Comparison of ENCODE assay signal across 8 mouse cellular contexts in genomic region chr7:4547221-4547641, GRCm38 (mm10). TPM values are rescaled to one million over a fixed set of nuclear protein-coding genes. Genes with fewer than 3 reads are reported as not detected.
DNase-seq lines count a peak whose midpoint lies in the region; ATAC-seq lines count a peak whose summit lies in the region.

TSS of gene Syt5 (minus strand) at chr7:4547541.

- H3K27me3 ChIP-seq in kidney, embryonic 15.5 days = peaks cover 9% of the 10 kb centered on the region
- no peaks in the 10 kb centered on the region for H3K27me3 ChIP-seq in midbrain, embryonic 12.5 days

- ATAC-seq in kidney, embryonic 15.5 days (replicated peaks; ENCODE audit: low FRiP score) = peak; percentile 65
- ATAC-seq in midbrain, embryonic 12.5 days (ENCODE audit: low FRiP score, low read depth) = peak; percentile 60

- H3K4me1 ChIP-seq in kidney, embryonic 15.5 days = peaks cover 16% of the 10 kb centered on the region
- H3K4me1 ChIP-seq in midbrain, embryonic 12.5 days = peaks cover 21% of the 10 kb centered on the region

- peak within 1 kb of the TSS; percentile 33 for H3K9ac ChIP-seq in kidney, embryonic 15.5 days
- peak within 1 kb of the TSS; percentile 60 for H3K9ac ChIP-seq in midbrain, embryonic 12.5 days (replicated peaks)

- WGBS in kidney, embryonic 15.5 days = 6% methylated on average over 33 of the region's 33 CpGs
- 6% methylated on average over 33 of the region's 33 CpGs for WGBS in midbrain, embryonic 12.5 days

- DNase-seq in kidney, postnatal 14 days = no peak
- peak; percentile 36 for DNase-seq in cerebellum, adult 11 months
- peak; percentile 16 for DNase-seq in forelimb bud, embryonic 11.5 days (ENCODE audit: low read depth, low spot score)
- DNase-seq in layer of hippocampus, postnatal 36 days = peak; percentile 63 to 65
- no peak for DNase-seq in urinary bladder, postnatal 10 days (ENCODE audit: low spot score)
- DNase-seq in gastrocnemius, postnatal 36 days = no peak

- intact Hi-C loops in gastrocnemius, postnatal 36 days (cut with DNase I) = no loop called here

- no peaks in the 10 kb centered on the region for H3K36me3 ChIP-seq in kidney, embryonic 15.5 days
- H3K36me3 ChIP-seq in midbrain, embryonic 12.5 days = no peaks in the 10 kb centered on the region

- no peak within 1 kb of the TSS for H3K27ac ChIP-seq in kidney, embryonic 15.5 days
- peak within 1 kb of the TSS; percentile 78 for H3K27ac ChIP-seq in midbrain, embryonic 12.5 days (replicated peaks)

- peak within 1 kb of the TSS; percentile 40 for H3K4me3 ChIP-seq in kidney, embryonic 15.5 days (replicated peaks)
- peak within 1 kb of the TSS; percentile 50 for H3K4me3 ChIP-seq in midbrain, embryonic 12.5 days

- peak within 1 kb of the TSS; percentile 75 for H3K4me2 ChIP-seq in kidney, embryonic 15.5 days
- H3K4me2 ChIP-seq in midbrain, embryonic 12.5 days (replicated peaks) = peak within 1 kb of the TSS; percentile 66

- no peaks in the 10 kb centered on the region for H3K9me3 ChIP-seq in kidney, embryonic 15.5 days (replicated peaks)
- H3K9me3 ChIP-seq in midbrain, embryonic 12.5 days = no peaks in the 10 kb centered on the region

RNA-seq across cellular contexts. Expression of gene Syt5, which starts in this region (rescaled TPM):
- 6.5 and 7.5 TPM in 2 replicates for polyA plus RNA-seq in kidney, embryonic 15.5 days (2015; fragmentation: Nextera tagmentation; extraction: Ambion mirVana)
- total RNA-seq in layer of hippocampus, postnatal 36 days (2021) = 100 to 1,000 TPM; 203 to 220 TPM
- polyA plus RNA-seq in midbrain, embryonic 12.5 days (2016; fragmentation: Nextera tagmentation; extraction: Ambion mirVana) = 30.9 and 33.8 TPM in 2 replicates
- not detected for total RNA-seq in gastrocnemius, postnatal 36 days (2021)

Comparison
In these comparisons a context has a peak if more than half of its experiments do, and no peak if none do; other contexts are left out.
1. RNA of gene Syt5 (total RNA-seq): 203 to 220 TPM in layer of hippocampus, postnatal 36 days; not detected in gastrocnemius, postnatal 36 days; every median in the first group is over 100 times any median in the second.
2. DNase-seq: peak in cerebellum, adult 11 months (single experiment), forelimb bud, embryonic 11.5 days (single experiment) and layer of hippocampus, postnatal 36 days (2 of 2); none in kidney, postnatal 14 days (single experiment), urinary bladder, postnatal 10 days (single experiment) and gastrocnemius, postnatal 36 days (0 of 2).